Mouse (Mus musculus) megakaryocyte-erythroid progenitor cell, adult 5-6 weeks (primary cell): ENCODE results near the gene Olfr1367. TPM values are rescaled to one million over a fixed set of nuclear protein-coding genes. Genes with fewer than 3 reads are reported as not detected.

ENCODE experiments used
- ATAC-seq: replicated peaks from 2 replicates; pipeline ENCODE4 v1.8.0; 2016; ENCODE audit warnings: mild to moderate bottlenecking, inconsistent platforms; ENCODE audit not compliant: severe bottlenecking, poor library complexity, low FRiP score, low TSS enrichment
- total RNA-seq, 2 experiments: library from RNA; stranded (forward) in 1 of 2; stranded (reverse) in 1 of 2; fragments of 200-1000, 215-1000 nt in 1 of 2; fragments of >200 nt in 1 of 2; fragmentation: Nextera tagmentation in 1 of 2; gene quantifications; 2 replicates each; pipeline ENCODE4 v1.2.3; 2014 to 2017

The Olfr1367 gene
- total RNA-seq, 2 experiments from 2014 or later, result not detected

- ATAC-seq, result no peak
Measured at GRCm38 (mm10) chr13:21377773-21378172, 31.1 kb downstream of the Olfr1367 start.

- ATAC-seq, result no peak
Measured at GRCm38 (mm10) chr13:21395211-21395610, 48.5 kb downstream of the Olfr1367 start.

GRCm38 (mm10) chr13:21395623-21396022 lies 48.9 kb downstream of the Olfr1367 start:
- ATAC-seq, result no peak

- peak; percentile 30; the same call in 1 of the 2 replicates for ATAC-seq
Measured at GRCm38 (mm10) chr13:21396048-21396447, 49.3 kb downstream of the Olfr1367 start.

GRCm38 (mm10) chr13:21397486-21397885 lies 50.8 kb downstream of the Olfr1367 start:
- ATAC-seq, result no peak

Other genes with a start within 250 kb of the Olfr1367 start
- gene Olfr1369-ps1, start 235.4 kb upstream of the Olfr1367 start, total RNA-seq (2014; fragmentation: Nextera tagmentation), result not detected in 2 replicates
- not detected in 2 replicates for gene Olfr1369-ps1, start 235.4 kb upstream of the Olfr1367 start, total RNA-seq (2017)
- not detected in 2 replicates for gene Olfr263, start 217.3 kb upstream of the Olfr1367 start, total RNA-seq (2014; fragmentation: Nextera tagmentation)
- not detected in 2 replicates for gene Olfr263, start 217.3 kb upstream of the Olfr1367 start, total RNA-seq (2017)
- not detected in 2 replicates for gene Olfr1368, start 201.0 kb upstream of the Olfr1367 start, total RNA-seq (2014; fragmentation: Nextera tagmentation)
- gene Olfr1368, start 201.0 kb upstream of the Olfr1367 start, total RNA-seq (2017), result not detected in 2 replicates
- gene Trim27, start 167.5 kb upstream of the Olfr1367 start, total RNA-seq (2014; fragmentation: Nextera tagmentation), result 97.9 and 102 TPM in 2 replicates
- gene Trim27, start 167.5 kb upstream of the Olfr1367 start, total RNA-seq (2017), result 159 and 225 TPM in 2 replicates
- gene Gpx5, start 54.2 kb upstream of the Olfr1367 start, total RNA-seq (2014; fragmentation: Nextera tagmentation), result not detected in 2 replicates
- not detected in 2 replicates for gene Gpx5, start 54.2 kb upstream of the Olfr1367 start, total RNA-seq (2017)
- not detected in 2 replicates for gene Gpx6, start 34.8 kb upstream of the Olfr1367 start, total RNA-seq (2014; fragmentation: Nextera tagmentation)
- gene Gpx6, start 34.8 kb upstream of the Olfr1367 start, total RNA-seq (2017), result not detected in 2 replicates
- 8.5 and 11.1 TPM in 2 replicates for gene Zscan12, start 15.9 kb downstream of the Olfr1367 start, total RNA-seq (2014; fragmentation: Nextera tagmentation)
- gene Zscan12, start 15.9 kb downstream of the Olfr1367 start, total RNA-seq (2017), result 11.0 and 20.0 TPM in 2 replicates
- 45.1 and 49.1 TPM in 2 replicates for gene Zkscan3, start 55.8 kb downstream of the Olfr1367 start, total RNA-seq (2014; fragmentation: Nextera tagmentation)
- 28.8 and 32.3 TPM in 2 replicates for gene Zkscan3, start 55.8 kb downstream of the Olfr1367 start, total RNA-seq (2017)
- 2.8 and 4.3 TPM in 2 replicates for gene Pgbd1, start 94.1 kb downstream of the Olfr1367 start, total RNA-seq (2014; fragmentation: Nextera tagmentation)
- gene Pgbd1, start 94.1 kb downstream of the Olfr1367 start, total RNA-seq (2017), result 4.5 and 6.1 TPM in 2 replicates
- gene Zscan26, start 106.8 kb downstream of the Olfr1367 start, total RNA-seq (2014; fragmentation: Nextera tagmentation), result 11.1 and 23.8 TPM in 2 replicates
- 16.8 and 21.2 TPM in 2 replicates for gene Zscan26, start 106.8 kb downstream of the Olfr1367 start, total RNA-seq (2017)
- not detected in 2 replicates for gene Nkapl, start 121.6 kb downstream of the Olfr1367 start, total RNA-seq (2014; fragmentation: Nextera tagmentation)
- 1.1 TPM in 1 of 2 replicates, not detected in the other for gene Nkapl, start 121.6 kb downstream of the Olfr1367 start, total RNA-seq (2017)
- not detected in 2 replicates for gene Zkscan4, start 132.0 kb downstream of the Olfr1367 start, total RNA-seq (2014; fragmentation: Nextera tagmentation)
- gene Zkscan4, start 132.0 kb downstream of the Olfr1367 start, total RNA-seq (2017), result not detected in 2 replicates
- not detected in 2 replicates for gene Gm10065, start 132.5 kb downstream of the Olfr1367 start, total RNA-seq (2014; fragmentation: Nextera tagmentation)
- not detected in 2 replicates for gene Gm10065, start 132.5 kb downstream of the Olfr1367 start, total RNA-seq (2017)
- gene AK157302, start 148.3 kb downstream of the Olfr1367 start, total RNA-seq (2014; fragmentation: Nextera tagmentation), result 2.1 and 2.6 TPM in 2 replicates
- 0.19 and 0.23 TPM in 2 replicates for gene AK157302, start 148.3 kb downstream of the Olfr1367 start, total RNA-seq (2017)
- gene Gm11273, start 154.5 kb downstream of the Olfr1367 start, total RNA-seq (2014; fragmentation: Nextera tagmentation), result 3.7 and 8.4 TPM in 2 replicates
- gene Gm11273, start 154.5 kb downstream of the Olfr1367 start, total RNA-seq (2017), result 2.0 and 10.4 TPM in 2 replicates
- 14.6 and 23.6 TPM in 2 replicates for gene Zkscan8, start 184.2 kb downstream of the Olfr1367 start, total RNA-seq (2014; fragmentation: Nextera tagmentation)
- gene Zkscan8, start 184.2 kb downstream of the Olfr1367 start, total RNA-seq (2017), result 12.3 and 15.4 TPM in 2 replicates
- not detected in 2 replicates for gene Olfr1366, start 195.9 kb downstream of the Olfr1367 start, total RNA-seq (2014; fragmentation: Nextera tagmentation)
- gene Olfr1366, start 195.9 kb downstream of the Olfr1367 start, total RNA-seq (2017), result not detected in 2 replicates
- not detected in 2 replicates for gene Olfr1535, start 213.0 kb downstream of the Olfr1367 start, total RNA-seq (2014; fragmentation: Nextera tagmentation)
- gene Olfr1535, start 213.0 kb downstream of the Olfr1367 start, total RNA-seq (2017), result not detected in 2 replicates
- not detected in 2 replicates for gene Olfr1364, start 234.8 kb downstream of the Olfr1367 start, total RNA-seq (2014; fragmentation: Nextera tagmentation)
- not detected in 2 replicates for gene Olfr1364, start 234.8 kb downstream of the Olfr1367 start, total RNA-seq (2017)